19 mouse cellular contexts compared by ENCODE assay signal in genomic region chr12:82781414-82781813, GRCm38 (mm10).
"Had no signal": no experiment of that assay in that cellular context is flagged by ENCODE, and none has a peak within 500 bp of the region (broad histone marks: within the 10 kb centered on the region; RNA-seq: fewer than 3 reads in every experiment).

No protein-coding gene starts in this region.

- H3K9ac ChIP-seq: lung, embryonic 14.5 days; midbrain, embryonic 12.5 days; neural tube, embryonic 13.5 days; neural tube, embryonic 15.5 days had no signal

- H3K4me1 ChIP-seq: midbrain, embryonic 10.5 days; midbrain, embryonic 12.5 days; neural tube, embryonic 13.5 days had no signal

- H3K4me2 ChIP-seq: lung, embryonic 14.5 days; midbrain, embryonic 12.5 days; neural tube, embryonic 13.5 days; neural tube, embryonic 15.5 days had no signal

- H3K36me3 ChIP-seq: midbrain, embryonic 10.5 days; midbrain, embryonic 12.5 days; neural tube, embryonic 13.5 days; neural tube, embryonic 15.5 days had no signal

- H3K9me3 ChIP-seq: midbrain, embryonic 10.5 days; midbrain, embryonic 12.5 days; neural tube, embryonic 13.5 days; neural tube, embryonic 15.5 days had no signal

- H3K27me3 ChIP-seq: midbrain, embryonic 12.5 days; neural tube, embryonic 13.5 days; neural tube, embryonic 15.5 days had no signal

- H3K27ac ChIP-seq: midbrain, embryonic 10.5 days; midbrain, embryonic 12.5 days; neural tube, embryonic 13.5 days; neural tube, embryonic 15.5 days had no signal

- ATAC-seq: midbrain, embryonic 16.5 days had no signal

- DNase-seq: lung, adult 18-20 months; lung, embryonic 14.5 days; lung, postnatal 10 days; lung, postnatal 4 days; midbrain, embryonic 14.5 days; retina, postnatal 1 day; right cerebral cortex, adult 18-20 months; right cerebral cortex, postnatal 25 days; right cerebral cortex, postnatal 4 days; spleen, adult 18-20 months; thymus, adult 18-20 months; thymus, postnatal 25 days; thymus, postnatal 4 days had no signal

- H3K4me3 ChIP-seq: midbrain, embryonic 10.5 days; midbrain, embryonic 12.5 days; myocyte; neural tube, embryonic 13.5 days; neural tube, embryonic 15.5 days had no signal
